Comparison of ENCODE assay signal across 9 mouse cellular contexts in genomic region chr6:59425824-59426533, GRCm38 (mm10). TPM values are rescaled to one million over a fixed set of nuclear protein-coding genes. Genes with fewer than 3 reads are reported as not detected.
DNase-seq lines count a peak whose midpoint lies in the region; ATAC-seq and TF ChIP-seq lines count a peak whose summit lies in the region.
"Had no signal": no experiment of that assay in that cellular context is flagged by ENCODE, and none has a peak within 500 bp of the region (broad histone marks: within the 10 kb centered on the region; RNA-seq: fewer than 3 reads in every experiment).

Gprin3 (minus strand) TSS chr6:59426294.

- peak within 1 kb of the TSS; percentile 57 for H3K9ac ChIP-seq in hindbrain, embryonic 12.5 days
- peak within 1 kb of the TSS; percentile 65 for H3K9ac ChIP-seq in lung, postnatal 0 days (replicated peaks; ENCODE audit: low read depth)

- peak; percentile 52 for TF ChIP-seq CTCF in lung, postnatal 0 days (IDR thresholded peaks at IDR 0.05)

- H3K4me2 ChIP-seq in hindbrain, embryonic 12.5 days (replicated peaks) = peak within 1 kb of the TSS; percentile 77
- peak within 1 kb of the TSS; percentile 76 for H3K4me2 ChIP-seq in lung, postnatal 0 days (replicated peaks; ENCODE audit: low read depth, low read length)

- no peaks in the 10 kb centered on the region for H3K36me3 ChIP-seq in hindbrain, embryonic 12.5 days
- H3K36me3 ChIP-seq in lung, postnatal 0 days (ENCODE audit: insufficient read depth, low read length) = no peaks in the 10 kb centered on the region

- TF ChIP-seq EP300 in lung, postnatal 0 days (IDR thresholded peaks at IDR 0.05) = no peak

- DNase-seq in R1 (ENCODE audit: low read depth, low spot score) = peak; percentile 48
- peak; percentile 97 to 98 for DNase-seq in cerebellum, postnatal 25 days
- DNase-seq in frontal cortex, postnatal 14 days (ENCODE audit: low spot score in 2 of 2) = peak; percentile 69 to 73
- peak; percentile 71 to 74 for DNase-seq in layer of hippocampus, postnatal 14 days (ENCODE audit: low spot score in 2 of 2)
- DNase-seq in lung, postnatal 0 days (ENCODE audit: low spot score) = peak; percentile 96
- DNase-seq in ovary, postnatal 10 days (ENCODE audit: low spot score) = peak; percentile 58
- peak; percentile 43 for DNase-seq in thymus, postnatal 0 days (ENCODE audit: low spot score)

- peak within 1 kb of the TSS; percentile 35; the same call in 1 of the 2 replicates for H3K27ac ChIP-seq in hindbrain, embryonic 12.5 days
- peak within 1 kb of the TSS; percentile 89 for H3K27ac ChIP-seq in lung, postnatal 0 days (ENCODE audit: low read length)
- H3K27ac ChIP-seq: macrophage had no signal

- 9% methylated on average over 34 of the region's 34 CpGs for WGBS in hindbrain, embryonic 12.5 days
- 5% methylated on average over 34 of the region's 34 CpGs for WGBS in lung, postnatal 0 days

- H3K4me1 ChIP-seq in hindbrain, embryonic 12.5 days = peaks cover 8% of the 10 kb centered on the region; the same call in 1 of the 2 replicates
- H3K4me1 ChIP-seq in lung, postnatal 0 days (ENCODE audit: insufficient read depth, low read depth, low read length) = peaks cover 8% of the 10 kb centered on the region; the same call in 1 of the 2 replicates

- peak within 1 kb of the TSS; percentile 42 for H3K4me3 ChIP-seq in hindbrain, embryonic 12.5 days
- H3K4me3 ChIP-seq in lung, postnatal 0 days (ENCODE audit: low read depth, low read length) = peak within 1 kb of the TSS; percentile 56

- no peaks in the 10 kb centered on the region for H3K9me3 ChIP-seq in hindbrain, embryonic 12.5 days (replicated peaks)
- H3K9me3 ChIP-seq in lung, postnatal 0 days (ENCODE audit: low read length) = no peaks in the 10 kb centered on the region

- H3K27me3 ChIP-seq in hindbrain, embryonic 12.5 days = no peaks in the 10 kb centered on the region
- H3K27me3 ChIP-seq in lung, postnatal 0 days (replicated peaks; ENCODE audit: insufficient read depth, low read length) = no peaks in the 10 kb centered on the region

- ATAC-seq in hindbrain, embryonic 12.5 days (ENCODE audit: low FRiP score) = peak; percentile 94
- ATAC-seq in lung, postnatal 0 days = peak; percentile 93

RNA-seq across cellular contexts. Expression of gene Gprin3, which starts in this region (rescaled TPM):
- 1.0 and 1.1 TPM in 2 replicates for polyA plus RNA-seq in hindbrain, embryonic 12.5 days (2016; fragmentation: Nextera tagmentation; extraction: Ambion mirVana)
- 10 to 100 TPM; 10.3 to 12.3 TPM for total RNA-seq in layer of hippocampus, postnatal 14 days (2021)
- polyA plus RNA-seq in lung, postnatal 0 days (2015; fragmentation: Nextera tagmentation; extraction: Ambion mirVana) = 10.8 and 11.2 TPM in 2 replicates
- 0.51 and 0.69 TPM in 2 replicates for polyA plus RNA-seq in thymus, postnatal 0 days (2015; fragmentation: Nextera tagmentation; extraction: Ambion mirVana)
- polyA plus RNA-seq: macrophage had no signal

Comparison
In these comparisons a context has a peak if more than half of its experiments do, and no peak if none do; other contexts are left out.
1. Peak in every context shown above with its lines: DNase-seq, ATAC-seq, H3K4me3 ChIP-seq and H3K27ac ChIP-seq.
2. Peak in DNase-seq in thymus, postnatal 0 days; RNA of the gene not detected or under 1 TPM.
3. DNase-seq: peak in every context shown above with its lines; median percentile 98 in cerebellum, postnatal 25 days; 96 in lung, postnatal 0 days; 72 in layer of hippocampus, postnatal 14 days; 71 in frontal cortex, postnatal 14 days; 58 in ovary, postnatal 10 days; 48 in R1; 43 in thymus, postnatal 0 days.